Mouse (Mus musculus): Measurements from ENCODE around the gene Irf2bp2. TPM values are rescaled to one million over a fixed set of nuclear protein-coding genes. Genes with fewer than 3 reads are reported as not detected.

The Irf2bp2 gene
- polyA plus RNA-seq (2015; fragmentation: Nextera tagmentation; extraction: Ambion mirVana): 10.1 and 10.7 TPM in 2 replicates

DNA sequence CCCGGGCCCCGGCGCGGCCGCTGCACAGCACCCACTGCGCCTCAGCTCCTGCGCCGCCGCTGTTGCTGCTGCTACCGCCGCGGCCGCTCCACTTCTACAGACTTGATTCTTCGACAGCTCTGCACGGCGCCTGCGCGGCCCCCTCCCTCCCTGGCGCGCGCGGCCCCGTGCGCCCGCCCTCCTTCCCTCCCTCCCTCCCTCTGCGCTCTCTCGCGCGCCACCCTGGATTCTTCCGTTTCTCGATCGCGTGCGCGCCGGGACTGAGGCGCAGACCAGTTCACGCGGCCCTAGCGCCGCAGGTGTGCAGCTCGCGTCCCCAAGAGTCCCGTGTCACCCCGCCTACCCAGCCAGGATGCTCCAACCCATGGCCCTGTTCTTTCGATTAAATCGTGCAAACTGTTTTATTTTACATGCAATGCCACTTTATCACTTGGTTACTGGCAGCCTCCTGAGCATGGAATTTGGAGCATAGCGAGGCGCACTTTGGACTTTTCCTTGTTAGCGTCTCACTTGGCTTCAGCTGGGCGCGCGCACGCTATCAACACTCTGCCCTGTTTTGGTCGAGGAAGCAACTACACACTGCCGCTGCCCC, at the start of gene Irf2bp2:
Gene Irf2bp2, minus strand, starts transcription at position 98 of the 592 bp plus-strand sequence.
- H3K4me1 ChIP-seq (replicated peaks; ENCODE audit: control insufficient read depth, insufficient read depth, low read length): peaks cover 46% of the 10 kb centered on the region
- under 1% methylated on average over 48 of the region's 56 CpGs for WGBS

DNA sequence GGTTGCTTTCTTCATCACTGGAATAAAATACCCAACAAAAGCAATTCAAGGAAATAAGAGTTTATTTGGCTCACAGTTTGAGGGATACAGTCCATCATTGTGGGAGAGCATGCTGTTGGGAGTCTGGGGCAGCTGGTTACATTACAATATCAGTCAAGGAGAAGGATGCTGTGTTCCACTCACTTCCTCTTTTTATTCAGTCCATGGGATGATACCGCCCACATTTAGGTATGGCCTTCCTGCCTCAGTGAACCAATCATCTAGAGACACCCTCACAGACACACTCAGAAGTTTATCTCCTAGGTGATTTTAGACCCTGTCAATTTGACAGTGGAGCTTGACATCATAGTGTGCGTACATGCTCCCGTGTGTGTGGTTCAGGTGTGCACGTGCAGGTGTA, 48.9 kb upstream of the Irf2bp2 start:
- no peaks in the 10 kb centered on the region for H3K4me1 ChIP-seq (replicated peaks; ENCODE audit: control insufficient read depth, insufficient read depth, low read length)
- H3K36me3 ChIP-seq (ENCODE audit: control insufficient read depth, insufficient read depth): no peaks in the 10 kb centered on the region
- H3K4me2 ChIP-seq (ENCODE audit: low read length): no peak overlapping the region
- no peak overlapping the region for H3K9ac ChIP-seq (replicated peaks; ENCODE audit: low read depth, low read length)
- H3K4me3 ChIP-seq (replicated peaks; ENCODE audit: low read length): no peak overlapping the region
- H3K9me3 ChIP-seq (ENCODE audit: control insufficient read depth, low read length): no peaks in the 10 kb centered on the region
- WGBS: 99% methylated on average over 4 of the region's 4 CpGs
- no peaks in the 10 kb centered on the region for H3K27me3 ChIP-seq (replicated peaks; ENCODE audit: control insufficient read depth, insufficient read depth, low read length)
- no peak for ATAC-seq
- H3K27ac ChIP-seq (ENCODE audit: low read length): no peak overlapping the region

More for the DNA sequence above, at the start of gene Irf2bp2:
- Histone ChIP-seq H3K27ac (ENCODE audit: low read length) (peak within 1 kb of the TSS; percentile 99), H3K4me3 (replicated peaks; ENCODE audit: low read length) (peak within 1 kb of the TSS; percentile 81), H3K4me2 (ENCODE audit: low read length) (peak within 1 kb of the TSS; percentile 94), H3K9ac (replicated peaks; ENCODE audit: low read depth, low read length) (peak within 1 kb of the TSS; percentile 77), H3K27me3 (replicated peaks; ENCODE audit: control insufficient read depth, insufficient read depth, low read length) (no peaks in the 10 kb centered on the region), H3K9me3 (ENCODE audit: control insufficient read depth, low read length) (no peaks in the 10 kb centered on the region), H3K36me3 (ENCODE audit: control insufficient read depth, insufficient read depth) (no peaks in the 10 kb centered on the region)
- ATAC-seq: peak; percentile 66

DNA sequence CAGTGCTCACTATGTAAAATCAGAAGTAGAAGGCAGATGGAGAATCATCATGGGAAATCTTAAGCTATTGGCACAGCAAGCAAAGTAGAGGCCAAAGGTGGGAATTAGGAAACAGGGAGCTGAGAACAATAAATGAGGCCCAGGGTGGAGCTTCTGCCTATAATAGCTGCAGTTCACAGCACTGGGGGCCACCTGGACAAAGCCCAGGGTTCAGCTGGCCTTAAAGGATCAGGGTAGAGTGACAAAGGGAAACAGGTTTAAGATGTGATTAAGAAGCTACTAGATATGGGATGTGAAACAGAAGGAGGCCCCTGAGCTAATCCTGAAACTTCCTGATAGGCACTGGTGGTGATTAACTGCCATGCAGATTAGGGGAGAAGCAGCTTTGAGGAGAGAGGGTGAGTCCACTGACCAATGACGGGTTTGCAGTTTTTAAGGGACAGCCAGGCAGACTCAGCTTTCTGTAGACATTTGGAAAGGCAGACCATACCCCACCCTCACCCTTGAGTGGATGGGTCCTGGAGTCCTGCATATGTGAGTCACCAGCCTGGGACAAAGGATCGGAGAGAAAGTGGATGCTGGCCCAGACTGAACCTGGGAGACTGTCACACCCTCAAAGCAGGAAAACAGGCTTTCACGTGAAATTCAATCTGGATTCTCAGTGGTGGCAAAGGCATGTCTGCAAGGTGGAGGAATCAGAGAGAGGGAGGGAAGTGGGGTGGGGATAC, 47.9 kb upstream of the Irf2bp2 start:
- Histone ChIP-seq H3K4me2 (ENCODE audit: low read length) (no peak overlapping the region), H3K27me3 (replicated peaks; ENCODE audit: control insufficient read depth, insufficient read depth, low read length) (no peaks in the 10 kb centered on the region), H3K27ac (ENCODE audit: low read length) (no peak overlapping the region), H3K9me3 (ENCODE audit: control insufficient read depth, low read length) (no peaks in the 10 kb centered on the region), H3K36me3 (ENCODE audit: control insufficient read depth, insufficient read depth) (no peaks in the 10 kb centered on the region), H3K9ac (replicated peaks; ENCODE audit: low read depth, low read length) (no peak overlapping the region), H3K4me1 (replicated peaks; ENCODE audit: control insufficient read depth, insufficient read depth, low read length) (no peaks in the 10 kb centered on the region), H3K4me3 (replicated peaks; ENCODE audit: low read length) (no peak overlapping the region)
- 70% methylated on average over 3 of the region's 3 CpGs for WGBS
- ATAC-seq: no peak

DNA sequence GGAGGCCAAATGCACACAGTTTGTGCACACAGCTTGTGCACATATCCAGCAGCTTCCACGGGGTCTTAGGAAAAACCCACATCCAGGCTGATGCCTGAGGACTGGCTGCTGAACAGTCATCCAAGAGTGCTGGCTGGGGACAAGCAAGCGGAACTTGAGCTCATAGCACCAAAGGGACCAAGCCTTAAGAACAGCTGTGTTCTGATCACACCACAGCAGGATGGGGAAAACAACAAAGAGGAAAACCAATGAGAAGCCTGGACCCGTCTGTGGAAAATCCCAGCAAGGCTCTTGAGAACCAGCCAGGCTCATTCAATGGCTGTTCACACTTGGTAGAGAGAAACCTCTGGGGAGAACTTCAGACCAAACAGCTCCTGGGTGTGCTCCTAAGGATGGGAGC, 45.4 kb upstream of the Irf2bp2 start:
- ATAC-seq: no peak
- H3K9ac ChIP-seq (replicated peaks; ENCODE audit: low read depth, low read length): no peak overlapping the region
- H3K4me2 ChIP-seq (ENCODE audit: low read length): no peak overlapping the region
- no peaks in the 10 kb centered on the region for H3K9me3 ChIP-seq (ENCODE audit: control insufficient read depth, low read length)
- WGBS: 87% methylated on average over 3 of the region's 3 CpGs
- no peaks in the 10 kb centered on the region for H3K27me3 ChIP-seq (replicated peaks; ENCODE audit: control insufficient read depth, insufficient read depth, low read length)
- no peak overlapping the region for H3K27ac ChIP-seq (ENCODE audit: low read length)
- H3K4me3 ChIP-seq (replicated peaks; ENCODE audit: low read length): no peak overlapping the region
- H3K4me1 ChIP-seq (replicated peaks; ENCODE audit: control insufficient read depth, insufficient read depth, low read length): no peaks in the 10 kb centered on the region
- no peaks in the 10 kb centered on the region for H3K36me3 ChIP-seq (ENCODE audit: control insufficient read depth, insufficient read depth)

DNA sequence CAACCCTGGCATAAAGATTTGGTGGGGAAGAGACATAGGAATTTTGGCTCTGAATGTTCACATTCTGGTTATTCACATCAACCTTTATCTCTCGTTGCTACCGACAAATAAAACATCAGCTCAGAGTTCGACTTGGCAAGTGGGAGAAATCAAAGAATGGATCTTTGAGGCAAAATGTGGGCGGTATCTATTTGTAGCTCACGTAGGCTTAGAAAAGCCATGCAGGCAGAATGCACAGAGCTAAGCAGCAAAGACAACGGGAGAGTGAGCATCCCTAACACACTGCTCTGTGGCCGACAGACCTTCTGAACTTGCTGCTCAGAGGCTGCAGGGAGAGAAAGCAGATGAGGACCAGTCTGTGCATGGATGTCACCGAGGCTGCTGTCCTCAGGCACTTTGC, 44.2 kb upstream of the Irf2bp2 start:
- H3K4me2 ChIP-seq (ENCODE audit: low read length): no peak overlapping the region
- no peak overlapping the region for H3K27ac ChIP-seq (ENCODE audit: low read length)
- 73% methylated on average over 8 of the region's 8 CpGs for WGBS
- H3K4me3 ChIP-seq (replicated peaks; ENCODE audit: low read length): no peak overlapping the region
- H3K27me3 ChIP-seq (replicated peaks; ENCODE audit: control insufficient read depth, insufficient read depth, low read length): no peaks in the 10 kb centered on the region
- no peak overlapping the region for H3K9ac ChIP-seq (replicated peaks; ENCODE audit: low read depth, low read length)
- no peaks in the 10 kb centered on the region for H3K9me3 ChIP-seq (ENCODE audit: control insufficient read depth, low read length)
- H3K4me1 ChIP-seq (replicated peaks; ENCODE audit: control insufficient read depth, insufficient read depth, low read length): no peaks in the 10 kb centered on the region
- no peaks in the 10 kb centered on the region for H3K36me3 ChIP-seq (ENCODE audit: control insufficient read depth, insufficient read depth)
- ATAC-seq: no peak

DNA sequence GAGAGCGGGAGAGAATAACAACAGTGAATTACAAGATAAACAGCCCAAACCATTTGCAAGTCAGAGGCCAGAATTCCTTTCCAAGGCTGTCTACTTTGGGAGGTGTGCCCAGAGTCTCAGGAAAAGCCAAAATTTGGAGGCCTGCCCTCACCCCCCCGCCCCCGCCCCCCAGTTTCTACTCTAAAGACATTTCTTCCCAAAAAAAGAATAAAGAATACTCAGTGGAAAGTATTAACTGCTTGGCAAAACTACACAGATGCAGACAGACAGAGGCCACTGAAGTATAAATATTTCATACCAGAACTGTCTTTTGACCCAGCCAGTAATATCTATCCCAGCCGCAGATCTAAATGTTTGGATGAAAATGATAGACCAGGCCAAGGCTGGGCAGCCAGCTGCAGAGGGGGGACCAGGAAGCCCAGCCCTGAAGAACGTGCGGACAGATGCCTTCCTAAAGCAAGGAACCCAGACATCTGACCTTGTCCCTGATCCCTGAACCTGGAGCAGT, 40.8 kb upstream of the Irf2bp2 start:
- no peak overlapping the region for H3K4me3 ChIP-seq (replicated peaks; ENCODE audit: low read length)
- no peak overlapping the region for H3K27ac ChIP-seq (ENCODE audit: low read length)
- ATAC-seq: no peak
- H3K4me2 ChIP-seq (ENCODE audit: low read length): no peak overlapping the region
- peaks cover 13% of the 10 kb centered on the region for H3K9me3 ChIP-seq (ENCODE audit: control insufficient read depth, low read length)
- no peak overlapping the region for H3K9ac ChIP-seq (replicated peaks; ENCODE audit: low read depth, low read length)
- WGBS: 65% methylated on average over 6 of the region's 6 CpGs
- H3K27me3 ChIP-seq (replicated peaks; ENCODE audit: control insufficient read depth, insufficient read depth, low read length): no peaks in the 10 kb centered on the region
- H3K4me1 ChIP-seq (replicated peaks; ENCODE audit: control insufficient read depth, insufficient read depth, low read length): no peaks in the 10 kb centered on the region
- no peaks in the 10 kb centered on the region for H3K36me3 ChIP-seq (ENCODE audit: control insufficient read depth, insufficient read depth)

DNA sequence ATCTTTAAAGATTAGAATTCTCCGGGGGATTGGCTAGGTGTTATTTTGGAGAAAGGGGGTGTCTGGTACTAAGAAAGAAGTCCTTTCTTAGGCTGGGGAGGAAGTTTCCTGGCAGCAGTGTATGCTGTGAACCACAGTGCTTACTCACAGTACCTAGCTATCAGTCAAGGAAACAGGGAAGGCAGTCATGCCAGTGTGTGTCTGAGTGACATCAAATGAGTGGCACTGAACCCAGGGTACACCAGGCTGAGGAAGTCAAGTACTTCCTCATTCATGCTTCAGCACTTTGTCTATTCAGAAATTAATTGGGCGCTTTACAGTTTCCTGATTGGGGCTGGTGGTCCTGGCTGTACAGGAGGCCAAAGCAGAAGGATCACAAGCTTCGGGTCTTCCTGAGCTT, 34.8 kb upstream of the Irf2bp2 start:
- Histone ChIP-seq H3K9ac (replicated peaks; ENCODE audit: low read depth, low read length) (no peak overlapping the region), H3K27me3 (replicated peaks; ENCODE audit: control insufficient read depth, insufficient read depth, low read length) (no peaks in the 10 kb centered on the region), H3K36me3 (ENCODE audit: control insufficient read depth, insufficient read depth) (no peaks in the 10 kb centered on the region), H3K4me3 (replicated peaks; ENCODE audit: low read length) (no peak overlapping the region), H3K4me1 (replicated peaks; ENCODE audit: control insufficient read depth, insufficient read depth, low read length) (no peaks in the 10 kb centered on the region), H3K27ac (ENCODE audit: low read length) (no peak overlapping the region), H3K9me3 (ENCODE audit: control insufficient read depth, low read length) (peaks cover 13% of the 10 kb centered on the region), H3K4me2 (ENCODE audit: low read length) (no peak overlapping the region)
- 88% methylated on average over 3 of the region's 3 CpGs for WGBS
- ATAC-seq: no peak

GRCm38 (mm10) chr8:126626415-126626814, 32.6 kb upstream of the Irf2bp2 start:
- H3K4me3 ChIP-seq (replicated peaks; ENCODE audit: low read length): no peak overlapping the region
- WGBS: 91% methylated on average over 11 of the region's 11 CpGs
- no peaks in the 10 kb centered on the region for H3K36me3 ChIP-seq (ENCODE audit: control insufficient read depth, insufficient read depth)
- H3K9me3 ChIP-seq (ENCODE audit: control insufficient read depth, low read length): peaks cover 13% of the 10 kb centered on the region
- H3K27me3 ChIP-seq (replicated peaks; ENCODE audit: control insufficient read depth, insufficient read depth, low read length): no peaks in the 10 kb centered on the region
- no peak for ATAC-seq
- H3K9ac ChIP-seq (replicated peaks; ENCODE audit: low read depth, low read length): no peak overlapping the region
- no peak overlapping the region for H3K27ac ChIP-seq (ENCODE audit: low read length)
- no peaks in the 10 kb centered on the region for H3K4me1 ChIP-seq (replicated peaks; ENCODE audit: control insufficient read depth, insufficient read depth, low read length)
- no peak overlapping the region for H3K4me2 ChIP-seq (ENCODE audit: low read length)

- H3K27ac ChIP-seq (ENCODE audit: low read length): no peak overlapping the region
- H3K9ac ChIP-seq (replicated peaks; ENCODE audit: low read depth, low read length): no peak overlapping the region
- H3K4me2 ChIP-seq (ENCODE audit: low read length): no peak overlapping the region
- no peaks in the 10 kb centered on the region for H3K27me3 ChIP-seq (replicated peaks; ENCODE audit: control insufficient read depth, insufficient read depth, low read length)
- H3K4me1 ChIP-seq (replicated peaks; ENCODE audit: control insufficient read depth, insufficient read depth, low read length): no peaks in the 10 kb centered on the region
- WGBS: 89% methylated on average over 9 of the region's 9 CpGs
- no peaks in the 10 kb centered on the region for H3K9me3 ChIP-seq (ENCODE audit: control insufficient read depth, low read length)
- no peak for ATAC-seq
- H3K36me3 ChIP-seq (ENCODE audit: control insufficient read depth, insufficient read depth): no peaks in the 10 kb centered on the region
- H3K4me3 ChIP-seq (replicated peaks; ENCODE audit: low read length): no peak overlapping the region
Observed at GRCm38 (mm10) chr8:126622111-126622795, 28.5 kb upstream of the Irf2bp2 start.
